Mouse (Mus musculus) hindbrain, embryonic 15.5 days (tissue): ENCODE measurements at regions not wholly inside any gene's neighbourhood (a gene's known extent, or its start where the extent isn't known, plus 50 kb on each side); places are given as distances from the start of the nearest gene placed in this dataset.

Source experiments
- ATAC-seq: fragments of 200-750 bp; cut with Nextera tagmentation; 2 replicates; pipeline ENCODE4 v1.8.0; 2017; ENCODE audit warnings: low read depth, moderate number of reproducible peaks, moderate TSS enrichment; ENCODE audit not compliant: low FRiP score
- H3K27ac ChIP-seq: fragments of 300-500 bp; sonication (generic); replicated peaks from 2 replicates; pipeline ENCODE4 v1.5.1; 2015; ENCODE audit warnings: mild to moderate bottlenecking, inconsistent platforms
- H3K27me3 ChIP-seq: fragments of 300-500 bp; sonication (generic); 2 replicates; pipeline ENCODE4 v1.6.1; 2015; ENCODE audit warnings: control low read depth, inconsistent platforms
- H3K36me3 ChIP-seq: fragments of 300-500 bp; sonication (generic); 2 replicates; pipeline ENCODE4 v1.6.1; 2015; ENCODE audit warnings: control low read depth, inconsistent platforms
- H3K4me1 ChIP-seq: fragments of 300-500 bp; sonication (generic); replicated peaks from 2 replicates; pipeline ENCODE4 v1.6.1; 2015; ENCODE audit warnings: control low read depth, inconsistent platforms
- H3K4me2 ChIP-seq: fragments of 300-500 bp; sonication (generic); 2 replicates; pipeline ENCODE4 v1.6.1; 2015; ENCODE audit warnings: moderate library complexity, mild to moderate bottlenecking, inconsistent platforms
- H3K4me3 ChIP-seq: fragments of 300-500 bp; sonication (generic); 2 replicates; pipeline ENCODE4 v1.5.1; 2015; ENCODE audit warnings: mild to moderate bottlenecking, inconsistent platforms
- H3K9ac ChIP-seq: fragments of 300-500 bp; sonication (generic); 2 replicates; pipeline ENCODE4 v1.6.1; 2015; ENCODE audit warnings: inconsistent platforms
- H3K9me3 ChIP-seq: fragments of 300-500 bp; sonication (generic); 2 replicates; pipeline ENCODE4 v1.6.1; 2016; ENCODE audit warnings: control low read depth, inconsistent platforms
- WGBS: fragments of 180-500 bp; shearing (Covaris S2); methylation state at CpG from one replicate; pipeline ENCODE4 v1.1.7; 2015; 5-methylcytosine and 5-hydroxymethylcytosine counted together

DNA sequence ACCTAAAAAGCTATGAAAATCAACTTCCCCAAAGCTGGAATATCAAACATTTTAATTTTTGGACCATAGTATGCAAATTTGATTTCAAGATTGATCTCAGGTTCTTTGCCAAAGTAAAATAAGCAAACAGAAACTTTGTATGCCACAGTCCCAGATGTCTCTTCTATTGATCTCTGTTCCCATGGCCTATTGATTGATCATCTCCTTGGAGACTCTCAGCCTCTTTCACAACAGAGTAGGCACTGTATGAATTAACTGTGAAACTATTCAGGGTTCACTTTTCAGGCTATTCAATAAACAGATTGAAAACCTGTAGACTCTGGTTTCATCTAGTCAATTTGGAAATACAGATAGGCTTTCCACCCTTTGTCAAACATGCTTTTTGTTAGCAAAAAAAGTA is 384.1 kb downstream of the Btg1 start:
- H3K27ac ChIP-seq = no peak overlapping the region
- no peaks in the 10 kb centered on the region for H3K36me3 ChIP-seq
- H3K4me2 ChIP-seq = no peak overlapping the region
- no peaks in the 10 kb centered on the region for H3K9me3 ChIP-seq
- no peak overlapping the region for H3K9ac ChIP-seq
- no peaks in the 10 kb centered on the region for H3K27me3 ChIP-seq
- H3K4me1 ChIP-seq = no peaks in the 10 kb centered on the region
- ATAC-seq = no peak
- no peak overlapping the region for H3K4me3 ChIP-seq

DNA sequence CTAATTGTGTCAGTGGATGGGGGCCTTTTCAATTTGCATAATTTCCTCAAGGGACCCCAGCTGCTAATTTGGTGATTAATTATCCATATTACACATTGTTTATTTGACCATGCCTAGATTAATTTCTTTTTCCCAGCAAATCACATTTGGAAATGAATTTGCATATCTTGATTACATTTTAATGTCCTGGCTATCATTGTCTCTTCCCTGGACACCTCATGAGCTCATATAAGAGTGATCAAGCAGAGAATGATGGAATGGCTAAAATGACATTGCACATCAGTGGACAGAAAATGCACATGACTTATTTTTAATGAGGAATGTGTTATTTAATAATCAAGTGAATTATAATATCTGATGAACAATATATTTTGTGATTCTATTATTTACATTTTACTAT is 392.1 kb downstream of the Btg1 start:
- no peaks in the 10 kb centered on the region for H3K9me3 ChIP-seq
- H3K36me3 ChIP-seq = no peaks in the 10 kb centered on the region
- no peaks in the 10 kb centered on the region for H3K4me1 ChIP-seq
- no peaks in the 10 kb centered on the region for H3K27me3 ChIP-seq
- H3K9ac ChIP-seq = no peak overlapping the region
- ATAC-seq = no peak
- no peak overlapping the region for H3K4me3 ChIP-seq
- H3K4me2 ChIP-seq = no peak overlapping the region
- H3K27ac ChIP-seq = no peak overlapping the region

DNA sequence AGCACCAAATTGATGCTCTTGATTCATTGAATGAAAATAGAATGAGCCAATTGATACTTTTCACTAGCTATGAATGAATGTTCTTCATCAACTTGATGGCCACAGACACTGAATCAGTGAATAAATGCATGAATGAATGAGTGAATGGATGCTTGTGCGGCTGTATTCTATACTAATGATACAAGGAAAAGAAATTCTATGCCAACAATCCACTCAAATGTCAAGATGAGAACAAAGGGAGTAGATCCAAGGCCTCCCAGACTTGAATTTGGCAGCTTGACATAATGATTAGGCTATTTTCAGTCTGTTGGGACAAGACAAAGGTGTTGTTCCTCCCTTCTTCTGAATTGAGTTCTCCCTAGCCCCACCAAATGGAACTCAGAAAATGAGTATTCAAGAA is 393.1 kb downstream of the Btg1 start:
- no peaks in the 10 kb centered on the region for H3K27me3 ChIP-seq
- no peak for ATAC-seq

DNA sequence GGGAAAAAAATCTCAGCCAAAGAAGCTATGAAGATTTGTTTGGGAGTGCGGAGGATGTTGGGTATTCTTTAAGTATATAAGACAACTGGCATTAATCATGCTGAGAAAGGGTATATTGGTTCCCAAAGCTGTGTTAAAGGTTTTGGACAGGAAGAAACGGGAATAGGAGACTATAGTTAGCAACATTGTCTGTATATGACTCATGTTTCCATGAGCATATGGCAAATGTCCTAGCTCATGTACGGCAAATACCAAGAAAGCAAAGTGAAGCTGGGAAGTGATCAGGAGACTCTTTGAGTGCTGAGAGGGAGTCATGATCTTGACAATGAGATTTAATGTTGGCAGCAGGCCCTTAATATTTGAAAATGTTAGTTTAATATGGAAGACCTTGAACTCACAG is 401.8 kb downstream of the Btg1 start:
- 84% methylated on average over 3 of the region's 3 CpGs for WGBS
- no peak for ATAC-seq

More for the DNA sequence above, 393.1 kb downstream of the Btg1 start:
- Histone ChIP-seq H3K4me1 (no peaks in the 10 kb centered on the region), H3K9ac (no peak overlapping the region), H3K27ac (no peak overlapping the region), H3K4me2 (no peak overlapping the region), H3K9me3 (no peaks in the 10 kb centered on the region), H3K4me3 (no peak overlapping the region), H3K36me3 (no peaks in the 10 kb centered on the region)
- whole genome bisulfite sequencing = 55% methylated on average over 1 of the region's 1 CpGs

DNA sequence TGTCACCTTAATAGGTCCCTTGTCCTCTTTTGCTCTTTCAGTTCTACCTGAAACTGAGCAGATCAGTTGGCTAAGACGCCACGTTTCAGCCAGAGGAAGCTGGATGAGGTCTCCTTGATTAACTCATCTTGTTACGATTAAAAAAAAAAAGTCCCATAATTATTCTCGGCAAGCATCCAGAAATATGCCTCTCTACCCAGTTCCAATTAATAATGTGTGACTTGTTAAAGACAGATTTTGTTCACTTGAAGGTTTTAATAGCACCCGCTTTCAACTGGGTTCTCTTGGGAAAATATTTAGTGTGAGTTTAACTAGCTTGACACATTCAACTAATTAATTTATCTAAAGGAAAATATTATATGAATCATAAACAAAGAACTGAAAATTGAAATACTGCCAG is 412.0 kb downstream of the Btg1 start:
- Histone ChIP-seq H3K4me1 (no peaks in the 10 kb centered on the region), H3K9me3 (no peaks in the 10 kb centered on the region), H3K36me3 (no peaks in the 10 kb centered on the region), H3K27ac (no peak overlapping the region), H3K4me3 (no peak overlapping the region), H3K9ac (no peak overlapping the region), H3K4me2 (no peak overlapping the region), H3K27me3 (no peaks in the 10 kb centered on the region)
- WGBS = 55% methylated on average over 5 of the region's 5 CpGs
- no peak for ATAC-seq

More for the DNA sequence above, 401.8 kb downstream of the Btg1 start:
- no peak overlapping the region for H3K27ac ChIP-seq
- H3K9ac ChIP-seq = no peak overlapping the region
- no peaks in the 10 kb centered on the region for H3K27me3 ChIP-seq
- no peak overlapping the region for H3K4me3 ChIP-seq
- no peaks in the 10 kb centered on the region for H3K9me3 ChIP-seq
- no peaks in the 10 kb centered on the region for H3K36me3 ChIP-seq
- no peak overlapping the region for H3K4me2 ChIP-seq
- no peaks in the 10 kb centered on the region for H3K4me1 ChIP-seq

DNA sequence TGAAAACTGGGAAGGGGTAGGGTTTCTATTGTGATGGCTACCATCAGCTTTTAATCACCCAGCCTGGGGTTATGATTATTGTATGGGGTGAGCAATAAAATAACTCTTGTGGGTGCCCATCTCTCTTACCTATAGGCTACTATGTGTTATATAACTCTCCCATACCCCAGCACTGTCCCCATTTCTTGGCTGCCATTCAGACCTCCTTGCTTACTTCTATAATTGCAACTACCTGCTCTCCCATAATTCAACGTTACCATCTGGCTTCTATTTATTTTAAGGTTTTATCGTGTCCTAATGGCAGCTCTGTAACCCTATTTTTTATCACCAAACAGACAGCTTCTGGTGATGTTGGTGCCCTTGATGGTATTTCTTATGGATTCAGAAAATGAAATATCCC is 414.2 kb downstream of the Btg1 start:
- H3K27ac ChIP-seq = no peak overlapping the region
- no peaks in the 10 kb centered on the region for H3K9me3 ChIP-seq
- WGBS = 85% methylated on average over 2 of the region's 2 CpGs
- H3K9ac ChIP-seq = no peak overlapping the region
- ATAC-seq = no peak
- H3K4me1 ChIP-seq = no peaks in the 10 kb centered on the region
- H3K4me2 ChIP-seq = no peak overlapping the region
- no peak overlapping the region for H3K4me3 ChIP-seq
- H3K36me3 ChIP-seq = no peaks in the 10 kb centered on the region
- H3K27me3 ChIP-seq = no peaks in the 10 kb centered on the region

DNA sequence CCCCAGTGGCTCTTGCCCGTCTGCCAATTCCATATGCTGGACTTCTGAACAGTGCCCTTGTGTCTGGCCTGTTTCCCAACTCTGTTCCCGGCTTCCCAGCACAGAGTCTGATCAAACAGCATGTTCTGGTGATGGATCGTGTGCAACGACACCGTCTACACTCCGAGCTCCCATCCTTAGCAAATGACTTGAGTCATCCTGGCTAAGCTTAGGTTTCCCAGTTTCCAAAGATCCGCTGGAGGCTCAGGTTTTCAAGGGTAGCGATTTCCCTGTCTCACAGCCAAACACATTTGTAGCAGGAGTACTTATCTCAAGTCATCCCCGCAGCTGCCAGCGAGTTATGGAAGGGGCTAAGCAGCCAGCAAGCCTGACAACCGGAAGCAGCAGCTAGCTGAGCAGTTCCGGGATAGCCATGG is 418.6 kb downstream of the Btg1 start:
- no peak overlapping the region for H3K4me3 ChIP-seq

DNA sequence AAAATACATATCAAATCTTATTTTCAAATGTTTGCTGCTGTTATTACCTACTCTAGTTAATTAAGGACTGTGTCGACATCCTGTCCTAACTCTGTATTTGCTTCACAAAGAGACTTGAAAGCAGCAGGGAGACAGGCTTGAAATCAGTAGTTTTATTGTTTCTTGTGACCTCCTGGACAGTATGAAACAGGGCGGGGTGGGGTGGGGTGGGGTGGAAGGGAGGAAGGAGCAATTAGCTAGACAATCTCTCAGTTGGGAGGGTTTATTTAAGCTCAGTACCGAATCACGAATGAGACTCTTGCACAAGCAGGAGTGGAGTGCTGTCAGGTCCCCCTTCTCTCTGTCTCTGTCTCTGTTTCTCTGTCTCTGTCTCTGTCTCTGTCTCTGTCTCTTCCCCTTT is 421.2 kb downstream of the Btg1 start:
- ATAC-seq = no peak
- Histone ChIP-seq H3K4me2 (no peak overlapping the region), H3K9ac (no peak overlapping the region), H3K36me3 (no peaks in the 10 kb centered on the region), H3K9me3 (no peaks in the 10 kb centered on the region), H3K4me1 (no peaks in the 10 kb centered on the region), H3K27me3 (no peaks in the 10 kb centered on the region), H3K27ac (no peak overlapping the region), H3K4me3 (no peak overlapping the region)
- 47% methylated on average over 4 of the region's 4 CpGs for WGBS

More for the DNA sequence above, 418.6 kb downstream of the Btg1 start:
- WGBS = 67% methylated on average over 12 of the region's 12 CpGs
- no peaks in the 10 kb centered on the region for H3K36me3 ChIP-seq
- no peak overlapping the region for H3K9ac ChIP-seq
- H3K4me2 ChIP-seq = no peak overlapping the region
- 0 out of 2 replicates have a peak, but pooled peaks have one; percentile 34 for ATAC-seq
- H3K4me1 ChIP-seq = no peaks in the 10 kb centered on the region
- H3K27me3 ChIP-seq = no peaks in the 10 kb centered on the region
- no peak overlapping the region for H3K27ac ChIP-seq
- H3K9me3 ChIP-seq = no peaks in the 10 kb centered on the region

DNA sequence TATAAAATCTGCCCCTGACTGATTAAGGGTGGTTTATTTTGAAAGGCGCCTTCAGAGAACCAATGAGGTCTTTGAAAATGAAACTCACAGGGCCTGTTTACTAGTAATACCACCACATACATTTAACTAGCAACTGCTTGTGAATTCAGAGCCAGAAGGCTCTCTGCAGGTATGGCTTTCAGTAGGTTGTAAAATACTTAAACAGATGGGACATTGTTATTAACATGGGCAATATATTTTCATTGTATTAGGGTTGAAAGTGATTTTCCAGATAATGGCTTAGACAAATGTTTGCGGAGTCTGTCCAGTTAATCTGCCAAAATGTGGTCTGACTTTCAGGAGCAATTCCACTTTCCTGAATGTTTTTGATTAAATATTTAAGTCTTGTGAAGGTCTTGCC is 430.8 kb downstream of the Btg1 start:
- Histone ChIP-seq H3K4me3 (no peak overlapping the region), H3K36me3 (no peaks in the 10 kb centered on the region), H3K9ac (no peak overlapping the region), H3K9me3 (no peaks in the 10 kb centered on the region), H3K4me2 (no peak overlapping the region), H3K4me1 (no peaks in the 10 kb centered on the region), H3K27me3 (no peaks in the 10 kb centered on the region), H3K27ac (no peak overlapping the region)
- ATAC-seq = no peak
- WGBS = 95% methylated on average over 2 of the region's 2 CpGs

DNA sequence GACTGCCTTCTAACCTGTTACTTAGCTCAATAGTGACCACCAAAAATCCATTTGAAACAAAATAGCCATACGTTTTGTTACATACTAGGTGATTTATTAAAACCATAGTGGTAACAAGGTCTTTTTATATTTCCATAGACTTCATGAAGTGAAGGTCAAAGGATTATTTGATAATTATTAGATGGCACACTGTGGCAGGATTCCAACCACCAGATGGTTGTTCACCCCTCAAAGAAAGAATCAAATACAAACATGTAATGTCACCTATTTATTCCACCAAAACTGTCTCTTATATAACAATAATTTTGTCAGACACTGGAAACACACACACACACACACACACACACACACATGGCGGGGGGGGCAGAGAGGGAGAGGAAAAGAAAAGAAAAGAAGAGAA is 431.2 kb downstream of the Btg1 start:
- Histone ChIP-seq H3K9me3 (no peaks in the 10 kb centered on the region), H3K4me2 (no peak overlapping the region), H3K27ac (no peak overlapping the region), H3K27me3 (no peaks in the 10 kb centered on the region), H3K9ac (no peak overlapping the region), H3K36me3 (no peaks in the 10 kb centered on the region), H3K4me3 (no peak overlapping the region), H3K4me1 (no peaks in the 10 kb centered on the region)
- ATAC-seq = no peak
- WGBS = 78% methylated on average over 2 of the region's 2 CpGs

DNA sequence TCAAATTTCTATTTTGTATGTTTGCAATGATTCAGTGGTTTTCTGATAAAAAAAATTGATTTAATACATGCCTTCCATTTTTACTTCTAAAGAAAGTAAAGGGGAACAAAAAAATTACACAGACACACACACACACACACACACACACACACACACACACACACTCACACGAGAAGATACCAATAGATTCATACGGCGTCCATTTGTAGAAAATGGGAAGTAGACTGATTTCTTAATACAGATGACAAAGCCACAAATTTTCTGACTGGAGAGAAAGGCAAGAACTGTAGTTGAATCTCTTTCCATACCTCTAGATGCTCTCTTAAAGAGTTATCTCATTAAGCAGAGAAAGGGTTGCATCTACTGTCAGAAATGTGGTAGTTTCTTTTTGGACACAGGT is 424.9 kb upstream of the Dcn start:
- H3K36me3 ChIP-seq = no peaks in the 10 kb centered on the region
- H3K4me2 ChIP-seq = no peak overlapping the region
- no peaks in the 10 kb centered on the region for H3K4me1 ChIP-seq
- H3K4me3 ChIP-seq = no peak overlapping the region
- WGBS = 90% methylated on average over 3 of the region's 3 CpGs
- H3K9me3 ChIP-seq = no peaks in the 10 kb centered on the region
- H3K27ac ChIP-seq = no peak overlapping the region
- H3K9ac ChIP-seq = no peak overlapping the region
- no peaks in the 10 kb centered on the region for H3K27me3 ChIP-seq
- no peak for ATAC-seq

DNA sequence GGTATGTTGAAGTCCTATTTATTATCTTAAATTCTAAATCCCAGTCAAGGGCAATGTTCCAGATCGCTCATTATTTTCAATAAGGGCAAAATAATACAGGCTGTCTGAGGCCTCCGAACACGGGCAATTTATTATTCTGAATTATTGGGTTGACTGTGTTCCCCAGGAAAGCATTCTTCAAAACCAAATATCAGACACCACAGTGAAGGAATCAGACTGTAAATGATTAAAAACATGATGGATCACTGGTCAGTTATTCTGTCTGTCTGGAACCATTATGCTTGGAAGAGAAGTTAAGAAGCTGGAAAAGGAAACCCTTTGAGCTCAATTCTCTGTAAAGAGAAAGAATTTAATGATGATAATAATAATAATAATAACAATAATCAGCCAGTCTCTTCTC is 417.4 kb upstream of the Dcn start:
- no peaks in the 10 kb centered on the region for H3K27me3 ChIP-seq
- no peaks in the 10 kb centered on the region for H3K9me3 ChIP-seq
- no peak overlapping the region for H3K4me3 ChIP-seq
- H3K4me1 ChIP-seq = peaks cover 6% of the 10 kb centered on the region
- no peak overlapping the region for H3K4me2 ChIP-seq
- no peaks in the 10 kb centered on the region for H3K36me3 ChIP-seq
- WGBS = 35% methylated on average over 3 of the region's 3 CpGs
- H3K9ac ChIP-seq = no peak overlapping the region
- no peak for ATAC-seq
- H3K27ac ChIP-seq = no peak overlapping the region

DNA sequence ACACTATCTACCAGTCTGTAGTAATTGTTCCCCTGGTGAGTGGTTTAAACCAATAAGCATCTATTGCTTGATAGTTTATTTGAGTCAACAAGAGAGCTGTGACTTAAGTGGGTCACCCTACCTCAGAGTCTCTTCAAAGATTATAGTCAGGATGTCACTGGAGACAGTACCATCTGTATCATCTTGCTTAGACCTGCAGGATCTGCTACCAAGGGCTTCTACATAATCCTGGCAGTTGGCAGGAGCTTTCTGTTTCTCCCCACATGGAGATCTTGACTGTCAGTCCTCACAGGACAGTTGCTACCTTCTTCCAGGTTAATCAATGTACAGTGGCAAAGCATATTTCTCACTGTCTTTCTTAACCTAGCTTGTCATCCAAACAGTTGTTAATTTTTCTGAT is 414.9 kb upstream of the Dcn start:
- Histone ChIP-seq H3K9me3 (no peaks in the 10 kb centered on the region), H3K4me2 (no peak overlapping the region), H3K4me1 (peaks cover 6% of the 10 kb centered on the region), H3K27ac (no peak overlapping the region), H3K9ac (no peak overlapping the region), H3K27me3 (no peaks in the 10 kb centered on the region), H3K4me3 (no peak overlapping the region), H3K36me3 (no peaks in the 10 kb centered on the region)
- no peak for ATAC-seq
